Mouse (Mus musculus) erythroblast, embryonic 14.5 days (primary cell): ENCODE measurements around the gene Mad1l1.

Experiments
- GATA1 ChIP-seq: IDR thresholded peaks from 2 replicates; pipeline ENCODE4 v1.6.1; 2012; ENCODE audit warnings: low read length, inconsistent platforms, mixed read lengths
- TAL1 ChIP-seq: IDR thresholded peaks from 3 replicates; pipeline ENCODE4 v1.6.1; 2012; ENCODE audit warnings: low read length, inconsistent platforms, mixed read lengths

DNA sequence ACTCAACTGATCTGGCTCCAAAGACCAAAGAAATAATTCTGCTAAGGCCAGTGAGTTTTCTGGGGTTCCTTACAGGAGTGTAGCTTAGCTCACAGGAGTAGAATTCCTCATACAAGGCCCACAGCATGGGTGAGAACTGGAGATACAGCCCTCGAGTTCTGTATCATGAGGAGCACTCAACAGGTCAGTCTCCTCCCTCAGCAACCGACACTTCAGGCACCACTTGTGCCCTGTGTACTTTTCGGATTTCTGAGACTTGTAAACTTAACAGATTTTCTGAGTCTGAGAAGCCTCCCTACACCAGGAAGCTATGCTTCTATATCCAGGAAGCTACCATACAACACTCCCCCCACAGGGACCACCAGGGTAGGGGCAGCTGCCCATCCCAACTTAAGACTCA lies 18.5 kb upstream of the Mad1l1 start:
- no peak for TF ChIP-seq TAL1
- no peak for TF ChIP-seq GATA1
